Mouse (Mus musculus) adrenal gland, postnatal 10 days (tissue): ENCODE data around the gene Sgpl1. TPM values are rescaled to one million over a fixed set of nuclear protein-coding genes. Genes with fewer than 3 reads are reported as not detected.

ENCODE experiments used
- DNase-seq: peaks from one replicate; pipeline ENCODE4 v3.0.0; 2021; ENCODE audit warnings: mixed read lengths
- microRNA-seq: library from miRNA; unstranded; fragments of <30 nt; microRNA quantifications from one replicate; pipeline ENCODE4 v1.2.0, GENCODE M21; 2021
- total RNA-seq, 2 experiments: library from RNA; stranded (reverse); gene quantifications; 2 replicates each; pipeline ENCODE4 v1.2.3; 2021

Gene Sgpl1
- total RNA-seq, 2 experiments from 2014 or later: 56.8 to 66.6 TPM

- no peak for DNase-seq
Observed at GRCm38 (mm10) chr10:61085364-61085763, 62.1 kb downstream of the Sgpl1 start.

GRCm38 (mm10) chr10:61080931-61081255 is 66.6 kb downstream of the Sgpl1 start:
- peak; percentile 25 for DNase-seq

GRCm38 (mm10) chr10:61080227-61080930 is 67.1 kb downstream of the Sgpl1 start:
- DNase-seq: peak; percentile 69

GRCm38 (mm10) chr10:61075607-61076006 is 71.9 kb downstream of the Sgpl1 start:
- DNase-seq: no peak

GRCm38 (mm10) chr10:61074643-61075042 is 72.9 kb downstream of the Sgpl1 start:
- DNase-seq: no peak

GRCm38 (mm10) chr10:61072324-61072723 is 75.2 kb downstream of the Sgpl1 start:
- DNase-seq: peak; percentile 76

GRCm38 (mm10) chr10:61069248-61069647 is 78.3 kb downstream of the Sgpl1 start:
- DNase-seq: no peak

GRCm38 (mm10) chr10:61068436-61069192 is 78.9 kb downstream of the Sgpl1 start:
- peak; percentile 64 for DNase-seq

GRCm38 (mm10) chr10:61065287-61066005 is 82.1 kb downstream of the Sgpl1 start:
- DNase-seq: no peak

GRCm38 (mm10) chr10:61064635-61065034 is 82.9 kb downstream of the Sgpl1 start:
- peak; percentile 21 for DNase-seq

- no peak for DNase-seq
Observed at GRCm38 (mm10) chr10:61063271-61063864, 84.1 kb downstream of the Sgpl1 start.

GRCm38 (mm10) chr10:61059543-61060110 is 87.9 kb downstream of the Sgpl1 start:
- peak; percentile 25 for DNase-seq

- no peak for DNase-seq
Observed at GRCm38 (mm10) chr10:61059101-61059500, 88.4 kb downstream of the Sgpl1 start.

- DNase-seq: no peak
Observed at GRCm38 (mm10) chr10:61056661-61057060, 90.8 kb downstream of the Sgpl1 start.

GRCm38 (mm10) chr10:61051993-61052613 is 95.4 kb downstream of the Sgpl1 start:
- peak; percentile 83 for DNase-seq

Small RNAs within 50 kb of the gene (microRNA-seq; reads per million reads assigned to microRNA genes)
- not detected for gene Gm44308

Other genes with a start within 250 kb of the Sgpl1 start
- gene Pcbd1, start 58.4 kb downstream of the Sgpl1 start, total RNA-seq: 10 to 100 TPM; 51.4 to 81.8 TPM
- not detected for gene Tbata, start 24.3 kb upstream of the Sgpl1 start, total RNA-seq
- gene Adamts14, start 125.7 kb upstream of the Sgpl1 start, total RNA-seq: 1 to 10 TPM; 3.7 to 4.3 TPM
- gene Prf1, start 150.1 kb upstream of the Sgpl1 start, total RNA-seq: under 1 TPM; 0.12 to 0.18 TPM
- 10 to 100 TPM; 53.0 to 66.0 TPM for gene Pald1, start 235.8 kb upstream of the Sgpl1 start, total RNA-seq